In genomic region chr7:118777598-118778394, GRCm38 (mm10) we compare ENCODE assay signal across 7 mouse cellular contexts. TPM values are rescaled to one million over a fixed set of nuclear protein-coding genes. Genes with fewer than 3 reads are reported as not detected.
DNase-seq lines count a peak whose midpoint lies in the region; ATAC-seq and TF ChIP-seq lines count a peak whose summit lies in the region.

No protein-coding gene starts in this region.

- H3K4me2 ChIP-seq in forebrain, embryonic 15.5 days (replicated peaks), result no peak overlapping the region

- peaks cover 32% of the 10 kb centered on the region for H3K4me1 ChIP-seq in forebrain, embryonic 15.5 days
- no peaks in the 10 kb centered on the region for H3K4me1 ChIP-seq in thymus, adult 2 months (replicated peaks; ENCODE audit: control insufficient read depth, insufficient read depth, low read length)

- H3K27me3 ChIP-seq in forebrain, embryonic 15.5 days, result no peaks in the 10 kb centered on the region
- no peaks in the 10 kb centered on the region for H3K27me3 ChIP-seq in thymus, adult 2 months (ENCODE audit: control insufficient read depth, insufficient read depth, low read length)

- no peak overlapping the region for H3K4me3 ChIP-seq in left cerebral cortex, adult 2 months
- no peak overlapping the region for H3K4me3 ChIP-seq in forebrain, embryonic 15.5 days
- H3K4me3 ChIP-seq in thymus, adult 2 months (ENCODE audit: control insufficient read depth, insufficient read depth, low read length), result no peak overlapping the region

- intact Hi-C loops in left cerebral cortex, adult 2 months (cut with DNase I), result no loop called here

- TF ChIP-seq POLR2A in thymus, adult 2 months (IDR thresholded peaks at IDR 0.05; ENCODE audit: control insufficient read depth, extremely low read depth, insufficient read depth, low read length, poor library complexity), result no peak

- peaks cover 29% of the 10 kb centered on the region; the same call in 1 of the 2 replicates for H3K36me3 ChIP-seq in forebrain, embryonic 15.5 days
- peaks cover 10% of the 10 kb centered on the region; the same call in 1 of the 2 replicates for H3K36me3 ChIP-seq in thymus, adult 2 months (ENCODE audit: control insufficient read depth, insufficient read depth, low read length)

- WGBS in forebrain, embryonic 15.5 days, result 80% methylated on average over 10 of the region's 10 CpGs
- WGBS in thymus, adult 2 months, result 85% methylated on average over 10 of the region's 10 CpGs

- no peak overlapping the region for H3K27ac ChIP-seq in left cerebral cortex, adult 2 months
- peak overlapping the region; percentile 85 for H3K27ac ChIP-seq in forebrain, embryonic 15.5 days (replicated peaks)
- H3K27ac ChIP-seq in thymus, adult 2 months (ENCODE audit: control insufficient read depth, insufficient read depth, low read length), result no peak overlapping the region

- no peak for TF ChIP-seq CTCF in left cerebral cortex, adult 2 months (IDR thresholded peaks at IDR 0.05)
- no peak for TF ChIP-seq CTCF in thymus, adult 2 months (IDR thresholded peaks at IDR 0.05; ENCODE audit: borderline replicate concordance, control insufficient read depth, extremely low read depth, insufficient read depth, low read length, poor library complexity)

- no peak overlapping the region for H3K9ac ChIP-seq in forebrain, embryonic 15.5 days (replicated peaks)

- DNase-seq in left cerebral cortex, adult 9 months (ENCODE audit: low spot score in 2 of 2), result peak; percentile 25 to 42
- no peak for DNase-seq in left cerebral cortex, adult 2 months (ENCODE audit: extremely low spot score in 1 of 2, low spot score in 2 of 2)
- DNase-seq in layer of hippocampus, postnatal 10 days (ENCODE audit: low spot score in 2 of 2), result peak; percentile 54 to 66
- peak; percentile 46 for DNase-seq in right cerebral cortex, postnatal 14 days
- DNase-seq in thymus, adult 2 months, result no peak
- no peak for DNase-seq in thymus, postnatal 4 days

- no peaks in the 10 kb centered on the region for H3K9me3 ChIP-seq in forebrain, embryonic 15.5 days

- ATAC-seq in forebrain, embryonic 15.5 days (replicated peaks), result no peak

RNA-seq across cellular contexts. Expression of gene Vps35l, which starts 37.8 kb away (rescaled TPM):
- 10 to 100 TPM; 51.8 to 55.5 TPM for total RNA-seq in left cerebral cortex, adult 2 months (2021)
- polyA plus RNA-seq in forebrain, embryonic 15.5 days (2015; fragmentation: Nextera tagmentation; extraction: Ambion mirVana), result 90.7 and 105 TPM in 2 replicates
- total RNA-seq in layer of hippocampus, postnatal 10 days (2021), result 10 to 100 TPM; 71.1 to 77.8 TPM
- 56.2 and 61.1 TPM in 2 replicates for polyA plus RNA-seq in thymus, adult 2 months (2012; rRNA removed)

Comparison
In these comparisons a context has a peak if more than half of its experiments do, and no peak if none do; other contexts are left out.
1. DNase-seq: peak in left cerebral cortex, adult 9 months (2 of 2), layer of hippocampus, postnatal 10 days (2 of 2) and right cerebral cortex, postnatal 14 days (single experiment); none in left cerebral cortex, adult 2 months (0 of 2), thymus, adult 2 months (single experiment) and thymus, postnatal 4 days (single experiment).